Mouse (Mus musculus) MEL (cell line): ENCODE measurements around the gene Itk.

ENCODE experiments used
- CHD2 ChIP-seq: IDR thresholded peaks from 2 replicates; pipeline ENCODE4 v1.6.1; 2011; ENCODE audit warnings: low read length, improper control_type of control experiment
- CTCF ChIP-seq, 3 experiments: IDR thresholded peaks in 2 of 3; conservative IDR thresholded peaks in 1 of 3; 2 replicates each; pipeline ENCODE4 v1.5.1; 2011 to 2012; ENCODE audit warnings: low read length in 3 of 3, low read depth in 2 of 3, mild to moderate bottlenecking in 2 of 3, improper control_type of control experiment in 1 of 3, inconsistent platforms in 1 of 3, mixed read lengths in 1 of 3, moderate library complexity in 1 of 3; ENCODE audit not compliant: control insufficient read depth in 1 of 3, insufficient read depth in 1 of 3, poor library complexity in 1 of 3, severe bottlenecking in 1 of 3
- ELF1 ChIP-seq: IDR thresholded peaks from 2 replicates; pipeline ENCODE4 v1.6.1; 2014; ENCODE audit warnings: low read depth, mild to moderate bottlenecking, inconsistent platforms, low read length, improper control_type of control experiment, moderate library complexity
- EP300 ChIP-seq, 2 experiments: IDR thresholded peaks; 2 replicates each; pipeline ENCODE4 v1.6.1; 2011; ENCODE audit warnings: improper control_type of control experiment in 2 of 2, low read length in 2 of 2, low read depth in 1 of 2, mild to moderate bottlenecking in 1 of 2
- ETS1 ChIP-seq: IDR thresholded peaks from 2 replicates; pipeline ENCODE4 v1.6.1; 2012; ENCODE audit warnings: low read depth, mild to moderate bottlenecking, inconsistent platforms, low read length, improper control_type of control experiment, moderate library complexity
- HCFC1 ChIP-seq: IDR thresholded peaks from 2 replicates; pipeline ENCODE4 v1.6.1; 2012; ENCODE audit warnings: low read depth, mild to moderate bottlenecking, inconsistent platforms, low read length, improper control_type of control experiment, moderate library complexity
- KAT2A ChIP-seq: conservative IDR thresholded peaks from 2 replicates; pipeline ENCODE4 v1.6.1; 2012; ENCODE audit warnings: low read depth, low read length, improper control_type of control experiment, inconsistent platforms
- MAFK ChIP-seq: IDR thresholded peaks from 2 replicates; pipeline ENCODE4 v1.6.1; 2011; ENCODE audit warnings: low read depth, mild to moderate bottlenecking, low read length, improper control_type of control experiment, borderline replicate concordance
- MAX ChIP-seq: IDR thresholded peaks from 2 replicates; pipeline ENCODE4 v1.6.1; 2011; ENCODE audit warnings: low read length, improper control_type of control experiment
- MAZ ChIP-seq: IDR thresholded peaks from 2 replicates; pipeline ENCODE4 v1.6.1; 2012; ENCODE audit warnings: low read depth, mild to moderate bottlenecking, inconsistent platforms, low read length, improper control_type of control experiment
- MEF2A ChIP-seq: IDR thresholded peaks from 2 replicates; pipeline ENCODE4 v1.6.1; 2014; ENCODE audit warnings: low read depth, mild to moderate bottlenecking, inconsistent platforms, low read length, improper control_type of control experiment; ENCODE audit not compliant: poor library complexity, insufficient replicate concordance, severe bottlenecking; ENCODE audit errors: extremely low read depth
- MXI1 ChIP-seq: IDR thresholded peaks from 2 replicates; pipeline ENCODE4 v1.6.1; 2011; ENCODE audit warnings: mild to moderate bottlenecking, low read depth, low read length, improper control_type of control experiment
- POLR2A ChIP-seq, 2 experiments: IDR thresholded peaks; 2 replicates each; pipeline ENCODE4 v1.6.1; 2011 to 2012; ENCODE audit warnings: low read length in 2 of 2, mild to moderate bottlenecking in 2 of 2, control low read depth in 1 of 2, improper control_type of control experiment in 1 of 2, low read depth in 1 of 2, moderate library complexity in 1 of 2; ENCODE audit not compliant: control insufficient read depth in 1 of 2, insufficient read depth in 1 of 2, poor library complexity in 1 of 2
- SIN3A ChIP-seq: IDR thresholded peaks from 2 replicates; pipeline ENCODE4 v1.6.1; 2012; ENCODE audit warnings: low read length, improper control_type of control experiment, inconsistent platforms

- no peak for TF ChIP-seq SIN3A
- no peak for TF ChIP-seq MXI1
- TF ChIP-seq KAT2A = no peak
- TF ChIP-seq ETS1 = no peak
- TF ChIP-seq CTCF (IDR thresholded peaks at IDR 0.05 in 2 of 3, conservative IDR thresholded peaks at IDR 0.05 in 1 of 3; ENCODE audit: control insufficient read depth in 1 of 3, insufficient read depth in 1 of 3, low read depth in 2 of 3, low read length in 3 of 3, poor library complexity in 1 of 3, severe bottlenecking in 1 of 3) = no peak
- no peak for TF ChIP-seq ELF1
- TF ChIP-seq CHD2 = no peak
- TF ChIP-seq MAFK = no peak
- TF ChIP-seq HCFC1 = no peak
- no peak for TF ChIP-seq POLR2A (IDR thresholded peaks at IDR 0.05; ENCODE audit: control insufficient read depth in 1 of 2, insufficient read depth in 1 of 2, low read depth in 1 of 2, low read length in 2 of 2, poor library complexity in 1 of 2)
- TF ChIP-seq MAZ = no peak
- TF ChIP-seq MAX = no peak
- no peak for TF ChIP-seq MEF2A
- TF ChIP-seq EP300 (IDR thresholded peaks at IDR 0.05; ENCODE audit: low read depth in 1 of 2, low read length in 2 of 2) = no peak
Observed at GRCm38 (mm10) chr11:46396860-46397179, 7.5 kb upstream of the Itk start.
